Mouse (Mus musculus) intestine, embryonic 16.5 days (tissue): Measurements from ENCODE around the gene Gse1. TPM values are rescaled to one million over a fixed set of nuclear protein-coding genes. Genes with fewer than 3 reads are reported as not detected.

Experiments used
- ATAC-seq: fragments of 200-750 bp; cut with Nextera tagmentation; 2 replicates; pipeline ENCODE4 v1.8.0; 2017; ENCODE audit warnings: moderate TSS enrichment, moderate library complexity
- H3K27ac ChIP-seq: fragments of 300-500 bp; sonication (generic); 2 replicates; pipeline ENCODE4 v1.5.1; 2014; ENCODE audit warnings: mild to moderate bottlenecking, low read length
- H3K27me3 ChIP-seq: fragments of 300-500 bp; sonication (generic); replicated peaks from 2 replicates; pipeline ENCODE4 v1.6.1; 2014; ENCODE audit warnings: low read length, control low read depth, mixed read lengths; ENCODE audit not compliant: control insufficient read depth, insufficient read depth
- H3K36me3 ChIP-seq: fragments of 300-500 bp; sonication (generic); 2 replicates; pipeline ENCODE4 v1.6.1; 2014; ENCODE audit warnings: low read length, control low read depth; ENCODE audit not compliant: control insufficient read depth, insufficient read depth
- H3K4me1 ChIP-seq: fragments of 300-500 bp; sonication (generic); 2 replicates; pipeline ENCODE4 v1.6.1; 2014; ENCODE audit warnings: low read length, control low read depth, mixed read lengths; ENCODE audit not compliant: control insufficient read depth, insufficient read depth
- H3K4me2 ChIP-seq: fragments of 300-500 bp; sonication (generic); 2 replicates; pipeline ENCODE4 v1.6.1; 2014; ENCODE audit warnings: low read depth, low read length, control low read depth
- H3K4me3 ChIP-seq: fragments of 300-500 bp; sonication (generic); 2 replicates; pipeline ENCODE4 v1.5.1; 2014; ENCODE audit warnings: mild to moderate bottlenecking, low read length
- H3K9ac ChIP-seq: fragments of 300-500 bp; sonication (generic); 2 replicates; pipeline ENCODE4 v1.6.1; 2014; ENCODE audit warnings: low read depth, low read length
- H3K9me3 ChIP-seq: fragments of 300-500 bp; sonication (generic); 2 replicates; pipeline ENCODE4 v1.6.1; 2016; ENCODE audit warnings: low read length, control low read depth; ENCODE audit not compliant: control insufficient read depth
- whole genome bisulfite sequencing: fragments of 180-500 bp; shearing (Covaris S2); extraction: QIAGEN DNeasy Blood & Tissue Kit; methylation state at CpG from one replicate; pipeline ENCODE4 v1.1.7; 2014; 5-methylcytosine and 5-hydroxymethylcytosine counted together
- polyA plus RNA-seq: library from polyadenylated mRNA; unstranded; fragments of >200 nt; fragmentation: Nextera tagmentation; extraction: Ambion mirVana; gene quantifications from 2 replicates; pipeline ENCODE4 v1.2.1, GENCODE M21; 2015

Gse1 gene
- polyA plus RNA-seq, 1 experiment from 2014 or later: 7.3 TPM

- H3K4me1 ChIP-seq: peaks cover 72% of the 10 kb centered on the region
- peak overlapping the region; percentile 59 for H3K27ac ChIP-seq
- ATAC-seq: peak; percentile 40
- no peaks in the 10 kb centered on the region for H3K9me3 ChIP-seq
- WGBS: 31% methylated on average over 20 of the region's 20 CpGs
- no peaks in the 10 kb centered on the region for H3K36me3 ChIP-seq
- H3K9ac ChIP-seq: peak overlapping the region; percentile 36; the same call in 1 of the 2 replicates
- H3K4me2 ChIP-seq: no peak overlapping the region
- no peaks in the 10 kb centered on the region for H3K27me3 ChIP-seq
- H3K4me3 ChIP-seq: no peak overlapping the region
Observed at GRCm38 (mm10) chr8:120520707-120521590, 292.7 kb downstream of the Gse1 start.

DNA sequence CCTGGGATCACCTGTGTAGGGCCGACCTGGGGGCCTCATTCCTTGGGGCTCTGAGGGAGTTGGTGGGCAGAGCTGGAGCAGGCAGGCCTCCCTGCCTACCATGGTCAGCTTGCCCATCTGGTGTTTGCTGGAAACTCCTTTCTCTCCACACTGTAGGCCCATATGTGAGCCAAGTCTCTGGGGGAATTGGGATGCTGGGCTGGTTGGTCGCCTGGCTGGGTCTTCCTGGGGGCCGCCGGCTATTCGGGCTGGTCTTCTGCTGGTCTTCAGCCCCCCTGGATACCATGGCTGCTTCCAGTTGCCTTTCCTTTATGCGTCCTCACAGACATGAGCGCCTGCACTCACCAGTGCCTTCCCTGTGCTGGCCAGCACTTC lies 293.3 kb downstream of the Gse1 start:
- Histone ChIP-seq H3K9ac (peak overlapping the region; percentile 36), H3K9me3 (no peaks in the 10 kb centered on the region), H3K4me2 (no peak overlapping the region), H3K4me1 (peaks cover 72% of the 10 kb centered on the region), H3K36me3 (no peaks in the 10 kb centered on the region), H3K27me3 (no peaks in the 10 kb centered on the region), H3K27ac (peak overlapping the region; percentile 59), H3K4me3 (no peak overlapping the region)
- 71% methylated on average over 7 of the region's 7 CpGs for WGBS
- no peak for ATAC-seq

DNA sequence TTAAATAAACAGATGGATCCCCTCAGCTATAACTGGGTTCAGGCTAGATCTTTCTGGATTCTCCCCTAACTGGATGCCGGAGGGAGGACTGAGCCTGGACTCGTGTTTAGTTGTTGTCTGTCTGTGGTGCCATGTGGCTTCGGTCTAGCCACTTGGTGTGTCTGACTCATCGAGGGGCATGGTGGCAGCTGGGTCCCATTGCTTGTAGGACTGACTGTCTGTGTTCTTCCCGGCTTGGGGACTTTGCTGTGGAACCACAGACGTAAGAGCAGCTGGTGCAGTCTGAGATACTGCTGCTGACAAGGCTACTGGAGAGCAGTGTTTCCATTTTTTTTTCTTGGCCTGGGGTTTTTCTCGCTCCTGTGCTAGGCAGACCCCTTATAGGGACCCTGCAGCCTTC lies 295.4 kb downstream of the Gse1 start:
- ATAC-seq: no peak
- peaks cover 66% of the 10 kb centered on the region for H3K4me1 ChIP-seq
- WGBS: 66% methylated on average over 7 of the region's 7 CpGs
- H3K4me3 ChIP-seq: no peak overlapping the region
- no peaks in the 10 kb centered on the region for H3K27me3 ChIP-seq
- H3K36me3 ChIP-seq: no peaks in the 10 kb centered on the region
- no peak overlapping the region for H3K27ac ChIP-seq
- no peak overlapping the region for H3K9ac ChIP-seq
- no peaks in the 10 kb centered on the region for H3K9me3 ChIP-seq
- no peak overlapping the region for H3K4me2 ChIP-seq

DNA sequence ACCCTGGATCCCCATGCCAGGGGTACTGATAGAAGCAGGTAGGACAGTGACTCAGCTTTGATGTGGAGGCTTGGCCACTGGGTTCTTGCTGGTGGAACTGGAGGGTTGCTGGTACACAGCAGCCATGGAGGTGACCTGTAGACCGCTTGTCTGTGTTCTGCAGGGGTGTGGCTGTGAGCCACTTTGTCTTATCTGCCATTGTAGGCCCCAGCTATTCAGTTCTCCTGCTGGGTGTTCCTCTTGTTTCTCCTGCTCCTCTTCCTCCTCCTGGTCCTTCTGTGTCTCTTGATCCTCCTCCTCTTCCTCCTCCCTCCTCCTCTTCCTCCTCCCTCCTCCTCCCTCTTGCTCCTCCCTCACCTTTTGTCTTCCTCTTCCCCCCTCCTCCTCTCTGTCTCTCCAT lies 296.9 kb downstream of the Gse1 start:
- no peak overlapping the region for H3K27ac ChIP-seq
- no peak overlapping the region for H3K9ac ChIP-seq
- H3K4me1 ChIP-seq: peaks cover 59% of the 10 kb centered on the region
- no peaks in the 10 kb centered on the region for H3K27me3 ChIP-seq
- ATAC-seq: no peak
- H3K9me3 ChIP-seq: no peaks in the 10 kb centered on the region
- 40% methylated on average over 1 of the region's 1 CpGs for WGBS
- H3K4me2 ChIP-seq: no peak overlapping the region
- H3K4me3 ChIP-seq: no peak overlapping the region
- no peaks in the 10 kb centered on the region for H3K36me3 ChIP-seq

GRCm38 (mm10) chr8:120525832-120526231 lies 297.6 kb downstream of the Gse1 start:
- Histone ChIP-seq H3K36me3 (no peaks in the 10 kb centered on the region), H3K4me2 (no peak overlapping the region), H3K27me3 (no peaks in the 10 kb centered on the region), H3K9me3 (no peaks in the 10 kb centered on the region), H3K4me1 (peaks cover 52% of the 10 kb centered on the region), H3K9ac (no peak overlapping the region), H3K27ac (no peak overlapping the region), H3K4me3 (no peak overlapping the region)
- peak; percentile 61 for ATAC-seq
- WGBS: 35% methylated on average over 6 of the region's 6 CpGs

- Histone ChIP-seq H3K9me3 (no peaks in the 10 kb centered on the region), H3K4me1 (peaks cover 50% of the 10 kb centered on the region), H3K36me3 (no peaks in the 10 kb centered on the region), H3K9ac (no peak overlapping the region), H3K27ac (0 out of 2 replicates have a peak overlapping the region, but pooled peaks have one; percentile 4), H3K27me3 (no peaks in the 10 kb centered on the region), H3K4me3 (no peak overlapping the region), H3K4me2 (no peak overlapping the region)
- WGBS: 48% methylated on average over 4 of the region's 4 CpGs
- no peak for ATAC-seq
Observed at GRCm38 (mm10) chr8:120526577-120526976, 298.3 kb downstream of the Gse1 start.

- Histone ChIP-seq H3K36me3 (no peaks in the 10 kb centered on the region), H3K4me2 (no peak overlapping the region), H3K27ac (no peak overlapping the region), H3K4me3 (no peak overlapping the region), H3K9ac (0 out of 2 replicates have a peak overlapping the region, but pooled peaks have one; percentile 25), H3K4me1 (peaks cover 63% of the 10 kb centered on the region), H3K27me3 (no peaks in the 10 kb centered on the region), H3K9me3 (no peaks in the 10 kb centered on the region)
- ATAC-seq: no peak
- 47% methylated on average over 3 of the region's 3 CpGs for WGBS
Observed at GRCm38 (mm10) chr8:120528332-120528731, 300.1 kb downstream of the Gse1 start.

- Histone ChIP-seq H3K4me3 (no peak overlapping the region), H3K4me1 (peaks cover 71% of the 10 kb centered on the region), H3K36me3 (no peaks in the 10 kb centered on the region), H3K9me3 (no peaks in the 10 kb centered on the region), H3K4me2 (no peak overlapping the region), H3K27me3 (no peaks in the 10 kb centered on the region), H3K9ac (no peak overlapping the region), H3K27ac (no peak overlapping the region)
- ATAC-seq: no peak
- WGBS: 63% methylated on average over 7 of the region's 7 CpGs
Observed at GRCm38 (mm10) chr8:120529226-120529625, 301.0 kb downstream of the Gse1 start.

GRCm38 (mm10) chr8:120530954-120531656 lies 302.8 kb downstream of the Gse1 start:
- Histone ChIP-seq H3K27ac (no peak overlapping the region), H3K4me2 (no peak overlapping the region), H3K4me1 (peaks cover 74% of the 10 kb centered on the region), H3K27me3 (no peaks in the 10 kb centered on the region), H3K9ac (no peak overlapping the region), H3K36me3 (no peaks in the 10 kb centered on the region), H3K9me3 (no peaks in the 10 kb centered on the region), H3K4me3 (no peak overlapping the region)
- 67% methylated on average over 16 of the region's 16 CpGs for WGBS
- no peak for ATAC-seq
